Comparison of ENCODE assay signal across 15 mouse cellular contexts in genomic region chr15:82207105-82207459, GRCm38 (mm10). TPM values are rescaled to one million over a fixed set of nuclear protein-coding genes. Genes with fewer than 3 reads are reported as not detected.
DNase-seq lines count a peak whose midpoint lies in the region; ATAC-seq and TF ChIP-seq lines count a peak whose summit lies in the region.
"Had no signal": no experiment of that assay in that cellular context is flagged by ENCODE, and none has a peak within 500 bp of the region (broad histone marks: within the 10 kb centered on the region; RNA-seq: fewer than 3 reads in every experiment).

No protein-coding gene starts in this region.

- H3K4me2 ChIP-seq in forebrain, embryonic 12.5 days, result peak overlapping the region; percentile 9; the same call in 1 of the 2 replicates
- no peak overlapping the region for H3K4me2 ChIP-seq in forebrain, embryonic 14.5 days (ENCODE audit: low read length)
- H3K4me2 ChIP-seq in liver, embryonic 11.5 days, result peak overlapping the region; percentile 17; the same call in 1 of the 2 replicates
- peak overlapping the region; percentile 40 for H3K4me2 ChIP-seq in limb, embryonic 13.5 days (replicated peaks)

- H3K4me1 ChIP-seq in forebrain, embryonic 12.5 days, result peaks cover 43% of the 10 kb centered on the region
- H3K4me1 ChIP-seq in forebrain, embryonic 14.5 days (ENCODE audit: control insufficient read depth, insufficient read depth, low read length), result peaks cover 20% of the 10 kb centered on the region
- H3K4me1 ChIP-seq in liver, embryonic 11.5 days (replicated peaks; ENCODE audit: control insufficient read depth, insufficient read depth, low read length), result peaks cover 9% of the 10 kb centered on the region
- H3K4me1 ChIP-seq in limb, embryonic 13.5 days, result peaks cover 31% of the 10 kb centered on the region
- H3K4me1 ChIP-seq in olfactory bulb, adult 2 months (ENCODE audit: control insufficient read depth, insufficient read depth, low read length), result peaks cover 62% of the 10 kb centered on the region

- TF ChIP-seq POLR2A in olfactory bulb, adult 2 months (IDR thresholded peaks at IDR 0.05; ENCODE audit: insufficient read depth, low read depth, low read length), result no peak

- no peak for DNase-seq in forebrain, embryonic 14.5 days (ENCODE audit: low spot score)
- DNase-seq in liver, embryonic 11.5 days (ENCODE audit: low spot score), result no peak
- no peak for DNase-seq in liver
- DNase-seq in left cerebral cortex, adult 8-10 months (ENCODE audit: low spot score in 2 of 2), result no peak
- no peak for DNase-seq in urinary bladder, adult 18-20 months (ENCODE audit: low spot score in 2 of 2)
- DNase-seq: B cell, adult 2 months; thymus, postnatal 4 days had no signal

- no peak overlapping the region for H3K4me3 ChIP-seq in forebrain, embryonic 12.5 days (replicated peaks)
- no peak overlapping the region for H3K4me3 ChIP-seq in forebrain, embryonic 14.5 days (ENCODE audit: low read depth, low read length)
- H3K4me3 ChIP-seq in liver, embryonic 11.5 days (ENCODE audit: low read depth, low read length), result no peak overlapping the region
- H3K4me3 ChIP-seq in limb, embryonic 13.5 days, result peak overlapping the region; percentile 10
- H3K4me3 ChIP-seq in olfactory bulb, adult 2 months (ENCODE audit: insufficient read depth, low read depth, low read length), result peak overlapping the region; percentile 21; the same call in 1 of the 2 replicates
- H3K4me3 ChIP-seq: megakaryocyte, embryonic 14.5 days had no signal

- H3K9me3 ChIP-seq in forebrain, embryonic 12.5 days, result no peaks in the 10 kb centered on the region
- H3K9me3 ChIP-seq in forebrain, embryonic 14.5 days (replicated peaks; ENCODE audit: control insufficient read depth, low read length), result no peaks in the 10 kb centered on the region
- no peaks in the 10 kb centered on the region for H3K9me3 ChIP-seq in liver, embryonic 11.5 days (ENCODE audit: control insufficient read depth, low read length)
- H3K9me3 ChIP-seq in limb, embryonic 13.5 days, result no peaks in the 10 kb centered on the region
- H3K9me3 ChIP-seq: megakaryocyte, embryonic 14.5 days had no signal

- 16% methylated on average over 34 of the region's 34 CpGs for WGBS in forebrain, embryonic 12.5 days
- 15% methylated on average over 34 of the region's 34 CpGs for WGBS in forebrain, embryonic 14.5 days
- WGBS in liver, embryonic 11.5 days, result 21% methylated on average over 34 of the region's 34 CpGs
- 9% methylated on average over 34 of the region's 34 CpGs for WGBS in limb, embryonic 13.5 days
- WGBS in olfactory bulb, adult 2 months, result 42% methylated on average over 34 of the region's 34 CpGs

- peaks cover 46% of the 10 kb centered on the region for H3K36me3 ChIP-seq in forebrain, embryonic 12.5 days (replicated peaks)
- peaks cover 42% of the 10 kb centered on the region for H3K36me3 ChIP-seq in forebrain, embryonic 14.5 days (ENCODE audit: control insufficient read depth, insufficient read depth, low read length)
- H3K36me3 ChIP-seq in liver, embryonic 11.5 days (ENCODE audit: control insufficient read depth, insufficient read depth, low read length), result peaks cover 15% of the 10 kb centered on the region
- H3K36me3 ChIP-seq in limb, embryonic 13.5 days, result peaks cover 46% of the 10 kb centered on the region

- no peak overlapping the region for H3K9ac ChIP-seq in forebrain, embryonic 12.5 days
- H3K9ac ChIP-seq in forebrain, embryonic 14.5 days (ENCODE audit: low read length), result no peak overlapping the region
- no peak overlapping the region for H3K9ac ChIP-seq in liver, embryonic 11.5 days (ENCODE audit: low read depth, low read length)
- peak overlapping the region; percentile 13; the same call in 1 of the 2 replicates for H3K9ac ChIP-seq in limb, embryonic 13.5 days
- H3K9ac ChIP-seq: liver, embryonic 14.5 days had no signal

- no peak for ATAC-seq in forebrain, embryonic 12.5 days (ENCODE audit: low FRiP score)
- ATAC-seq in forebrain, embryonic 14.5 days, result no peak
- ATAC-seq in liver, embryonic 11.5 days (replicated peaks; ENCODE audit: low FRiP score), result no peak
- no peak for ATAC-seq in limb, embryonic 13.5 days (ENCODE audit: low FRiP score, low read depth)
- ATAC-seq: Patski had no signal

- no peak for TF ChIP-seq CTCF in olfactory bulb, adult 2 months (IDR thresholded peaks at IDR 0.05; ENCODE audit: insufficient read depth, low read depth, low read length)

- H3K27ac ChIP-seq in forebrain, embryonic 12.5 days, result no peak overlapping the region
- H3K27ac ChIP-seq in forebrain, embryonic 14.5 days (ENCODE audit: low read depth, low read length), result no peak overlapping the region
- H3K27ac ChIP-seq in liver, embryonic 11.5 days (ENCODE audit: low read depth, low read length), result no peak overlapping the region
- H3K27ac ChIP-seq in limb, embryonic 13.5 days, result no peak overlapping the region
- H3K27ac ChIP-seq in olfactory bulb, adult 2 months (ENCODE audit: insufficient read depth, low read depth, low read length), result 0 out of 2 replicates have a peak overlapping the region, but pooled peaks have one; percentile 17
- H3K27ac ChIP-seq: liver, embryonic 14.5 days had no signal

- H3K27me3 ChIP-seq in forebrain, embryonic 12.5 days, result peaks cover 73% of the 10 kb centered on the region
- H3K27me3 ChIP-seq in forebrain, embryonic 14.5 days (replicated peaks; ENCODE audit: control insufficient read depth, insufficient read depth, low read length), result peaks cover 50% of the 10 kb centered on the region
- H3K27me3 ChIP-seq in liver, embryonic 11.5 days (replicated peaks; ENCODE audit: control insufficient read depth, insufficient read depth, low read length), result peaks cover 70% of the 10 kb centered on the region
- peaks cover 86% of the 10 kb centered on the region for H3K27me3 ChIP-seq in limb, embryonic 13.5 days

RNA-seq across cellular contexts. Expression of gene Shisa8, which starts 5.5 kb away (rescaled TPM):
- polyA plus RNA-seq in forebrain, embryonic 12.5 days (2016; fragmentation: Nextera tagmentation; extraction: Ambion mirVana), result 0.90 and 2.4 TPM in 2 replicates
- polyA plus RNA-seq in forebrain, embryonic 14.5 days (2014; fragmentation: Nextera tagmentation; extraction: Ambion mirVana), result 0.61 and 0.77 TPM in 2 replicates
- polyA plus RNA-seq in liver, embryonic 11.5 days (2014; fragmentation: Nextera tagmentation; extraction: Ambion mirVana), result 0.12 and 0.73 TPM in 2 replicates
- 0.15 and 0.34 TPM in 2 replicates for polyA plus RNA-seq in limb, embryonic 13.5 days (2015; fragmentation: Nextera tagmentation; extraction: Ambion mirVana)
- polyA plus RNA-seq in olfactory bulb, adult 2 months (2012; ENCODE audit: insufficient read depth, insufficient read length, low replicate concordance, missing spikeins), result not detected in 2 replicates
- total RNA-seq in left cerebral cortex, adult 8-10 months (2022), result 1 to 10 TPM; 3.1 to 5.3 (median 5.0) TPM
- total RNA-seq: gastrocnemius, postnatal 10 days had no signal
- polyA plus RNA-seq: intestine, postnatal 0 days had no signal

RNA-seq across cellular contexts. Expression of gene Tnfrsf13c, which starts 17.1 kb away (rescaled TPM):
- 0.24 and 0.29 TPM in 2 replicates for polyA plus RNA-seq in forebrain, embryonic 12.5 days (2016; fragmentation: Nextera tagmentation; extraction: Ambion mirVana)
- polyA plus RNA-seq in forebrain, embryonic 14.5 days (2014; fragmentation: Nextera tagmentation; extraction: Ambion mirVana), result 0.14 and 0.19 TPM in 2 replicates
- 0.16 and 0.56 TPM in 2 replicates for polyA plus RNA-seq in liver, embryonic 11.5 days (2014; fragmentation: Nextera tagmentation; extraction: Ambion mirVana)
- polyA plus RNA-seq in limb, embryonic 13.5 days (2015; fragmentation: Nextera tagmentation; extraction: Ambion mirVana), result 0.13 and 0.15 TPM in 2 replicates
- not detected in 2 replicates for polyA plus RNA-seq in olfactory bulb, adult 2 months (2012; ENCODE audit: insufficient read depth, insufficient read length, low replicate concordance, missing spikeins)
- total RNA-seq in left cerebral cortex, adult 8-10 months (2022), result under 1 TPM; 0.37 to 0.98 (median 0.64) TPM
- polyA plus RNA-seq: intestine, postnatal 0 days had no signal

RNA-seq across cellular contexts. Expression of gene Cenpm, which starts 37.5 kb away (rescaled TPM):
- polyA plus RNA-seq in forebrain, embryonic 12.5 days (2016; fragmentation: Nextera tagmentation; extraction: Ambion mirVana), result 81.3 and 86.4 TPM in 2 replicates
- polyA plus RNA-seq in forebrain, embryonic 14.5 days (2014; fragmentation: Nextera tagmentation; extraction: Ambion mirVana), result 42.4 and 63.9 TPM in 2 replicates
- 56.5 and 58.8 TPM in 2 replicates for polyA plus RNA-seq in liver, embryonic 11.5 days (2014; fragmentation: Nextera tagmentation; extraction: Ambion mirVana)
- 62.5 and 62.6 TPM in 2 replicates for polyA plus RNA-seq in limb, embryonic 13.5 days (2015; fragmentation: Nextera tagmentation; extraction: Ambion mirVana)
- polyA plus RNA-seq in olfactory bulb, adult 2 months (2012; ENCODE audit: insufficient read depth, insufficient read length, low replicate concordance, missing spikeins), result not detected in 2 replicates
- 1 to 10 TPM; 2.7 to 4.3 (median 4.1) TPM for total RNA-seq in left cerebral cortex, adult 8-10 months (2022)

RNA-seq across cellular contexts. Expression of gene 1500009C09Rik, which starts 45.1 kb away (rescaled TPM):
- polyA plus RNA-seq in forebrain, embryonic 12.5 days (2016; fragmentation: Nextera tagmentation; extraction: Ambion mirVana), result 3.9 and 4.7 TPM in 2 replicates
- polyA plus RNA-seq in forebrain, embryonic 14.5 days (2014; fragmentation: Nextera tagmentation; extraction: Ambion mirVana), result 13.2 and 19.3 TPM in 2 replicates
- polyA plus RNA-seq in liver, embryonic 11.5 days (2014; fragmentation: Nextera tagmentation; extraction: Ambion mirVana), result not detected in 2 replicates
- not detected in 2 replicates for polyA plus RNA-seq in limb, embryonic 13.5 days (2015; fragmentation: Nextera tagmentation; extraction: Ambion mirVana)
- polyA plus RNA-seq in olfactory bulb, adult 2 months (2012; ENCODE audit: insufficient read depth, insufficient read length, low replicate concordance, missing spikeins), result not detected in 2 replicates
- 100 to 1,000 TPM; 104 to 114 (median 110) TPM for total RNA-seq in left cerebral cortex, adult 8-10 months (2022)
- total RNA-seq: gastrocnemius, postnatal 10 days had no signal
- polyA plus RNA-seq: intestine, postnatal 0 days; Patski had no signal

Comparison
In these comparisons a context has a peak if more than half of its experiments do, and no peak if none do; other contexts are left out.
1. H3K4me3 ChIP-seq: peak in limb, embryonic 13.5 days (single experiment) and olfactory bulb, adult 2 months (single experiment); none in forebrain, embryonic 12.5 days (single experiment), forebrain, embryonic 14.5 days (single experiment) and liver, embryonic 11.5 days (single experiment).
2. RNA of gene Cenpm, which starts 37.5 kb away (polyA plus RNA-seq): 81.3 to 86.4 TPM in forebrain, embryonic 12.5 days, 42.4 to 63.9 TPM in forebrain, embryonic 14.5 days, 62.5 to 62.6 TPM in limb, embryonic 13.5 days and 56.5 to 58.8 TPM in liver, embryonic 11.5 days; not detected in olfactory bulb, adult 2 months; every median in the first group is over 10 times any median in the second.